Mouse (Mus musculus): Measurements from ENCODE around the gene Sirt7.

DNA sequence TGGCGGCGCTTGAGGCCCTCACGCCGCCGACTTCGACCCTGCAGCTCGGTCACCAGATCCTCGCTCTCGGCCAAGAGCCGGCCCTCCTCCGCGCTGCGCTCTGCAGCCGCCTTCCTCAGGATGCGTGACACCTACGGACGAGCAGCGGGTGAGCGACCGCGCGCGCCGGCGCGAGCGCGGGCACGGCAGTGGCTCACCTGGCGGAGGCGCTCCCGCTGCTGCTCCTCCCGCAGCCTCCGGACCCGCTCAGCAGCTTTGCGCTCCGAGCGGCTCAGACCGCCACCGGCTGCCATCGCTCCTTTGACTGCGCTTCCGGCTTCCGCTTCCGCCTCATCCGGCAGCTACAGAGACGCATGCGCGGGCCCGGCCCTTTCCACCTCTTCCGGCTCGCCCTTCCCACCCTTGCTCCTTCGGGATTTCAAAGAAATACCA is 344 bp downstream of the Sirt7 start:
- no peak for TF ChIP-seq CTCF (IDR thresholded peaks at IDR 0.05; ENCODE audit: low read depth, low read length)
- peak; percentile 82 for TF ChIP-seq POLR2A (IDR thresholded peaks at IDR 0.05; ENCODE audit: extremely low read depth, insufficient read depth, low read length)
